In genomic region chr1:153549536-153550199, GRCm38 (mm10) we compare ENCODE assay signal across 8 mouse cellular contexts. TPM values are rescaled to one million over a fixed set of nuclear protein-coding genes. Genes with fewer than 3 reads are reported as not detected.
A peak's percentile ranks its signal among the peaks of the same experiment; 100 is the strongest.
DNase-seq lines count a peak whose midpoint lies in the region; ATAC-seq and TF ChIP-seq lines count a peak whose summit lies in the region.

Gene Npl, minus strand, starts transcription at chr1:153550045.

- H3K4me2 ChIP-seq in forebrain, embryonic 14.5 days (ENCODE audit: low read length), result peak within 1 kb of the TSS; percentile 62
- H3K4me2 ChIP-seq in heart, postnatal 0 days (ENCODE audit: low read depth, low read length), result peak within 1 kb of the TSS; percentile 91
- H3K4me2 ChIP-seq in liver, postnatal 0 days (ENCODE audit: low read depth, low read length), result peak within 1 kb of the TSS; percentile 77
- H3K4me2 ChIP-seq in neural tube, embryonic 13.5 days, result peak within 1 kb of the TSS; percentile 62

- ATAC-seq in forebrain, embryonic 14.5 days, result peak; percentile 95
- ATAC-seq in heart, postnatal 0 days (ENCODE audit: insufficient read depth, low read depth), result peak; percentile 90
- ATAC-seq in liver, postnatal 0 days, result peak; percentile 89
- peak; percentile 93 for ATAC-seq in neural tube, embryonic 13.5 days (ENCODE audit: low read depth)

- H3K79me2 ChIP-seq in C2C12 (ENCODE audit: control insufficient read depth, insufficient read depth), result no peaks in the 10 kb centered on the region

- H3K4me1 ChIP-seq in brown adipose tissue, adult 24 weeks (ENCODE audit: control insufficient read depth, insufficient read depth, insufficient read length, low read length), result no peaks in the 10 kb centered on the region; the same call in 1 of the 2 replicates
- H3K4me1 ChIP-seq in forebrain, embryonic 14.5 days (ENCODE audit: control insufficient read depth, insufficient read depth, low read length), result 0 out of 2 replicates have a peak, but pooled peaks cover 5% of the 10 kb centered on the region
- H3K4me1 ChIP-seq in heart, postnatal 0 days (ENCODE audit: control insufficient read depth, insufficient read depth), result no peaks in the 10 kb centered on the region
- H3K4me1 ChIP-seq in liver, postnatal 0 days (ENCODE audit: insufficient read depth), result no peaks in the 10 kb centered on the region
- H3K4me1 ChIP-seq in neural tube, embryonic 13.5 days (replicated peaks), result peaks cover 6% of the 10 kb centered on the region

- 6% methylated on average over 29 of the region's 29 CpGs for WGBS in forebrain, embryonic 14.5 days
- WGBS in heart, postnatal 0 days, result 5% methylated on average over 29 of the region's 29 CpGs
- 7% methylated on average over 29 of the region's 29 CpGs for WGBS in liver, postnatal 0 days (ENCODE audit: insufficient replicate concordance)
- 6% methylated on average over 29 of the region's 29 CpGs for WGBS in neural tube, embryonic 13.5 days

- no peak for TF ChIP-seq CTCF in C2C12 (IDR thresholded peaks at IDR 0.05; ENCODE audit: control insufficient read depth, insufficient read depth, insufficient read length)
- no peak for TF ChIP-seq CTCF in heart, postnatal 0 days (IDR thresholded peaks at IDR 0.05; ENCODE audit: low read depth)
- 0 out of 2 replicates have a peak, but pooled peaks have one; percentile 1 for TF ChIP-seq CTCF in liver, postnatal 0 days (IDR thresholded peaks at IDR 0.05; ENCODE audit: low read depth)

- no peak within 1 kb of the TSS for H3K4me3 ChIP-seq in C2C12 (ENCODE audit: insufficient read depth, poor library complexity, severe bottlenecking)
- peak within 1 kb of the TSS; percentile 62 for H3K4me3 ChIP-seq in brown adipose tissue, adult 24 weeks (ENCODE audit: insufficient read depth, low read depth, low read length)
- H3K4me3 ChIP-seq in forebrain, embryonic 14.5 days (ENCODE audit: low read depth, low read length), result peak within 1 kb of the TSS; percentile 40
- peak within 1 kb of the TSS; percentile 61 for H3K4me3 ChIP-seq in heart, postnatal 0 days (ENCODE audit: low read depth, low read length)
- peak within 1 kb of the TSS; percentile 47 for H3K4me3 ChIP-seq in liver, postnatal 0 days (ENCODE audit: low read depth, low read length)
- H3K4me3 ChIP-seq in neural tube, embryonic 13.5 days, result peak within 1 kb of the TSS; percentile 51

- H3K79me3 ChIP-seq in C2C12 (ENCODE audit: low read depth), result no peaks in the 10 kb centered on the region

- peak within 1 kb of the TSS; percentile 57 for H3K9ac ChIP-seq in forebrain, embryonic 14.5 days (ENCODE audit: low read length)
- peak within 1 kb of the TSS; percentile 55 for H3K9ac ChIP-seq in heart, postnatal 0 days (replicated peaks; ENCODE audit: low read depth, low read length)
- H3K9ac ChIP-seq in liver, postnatal 0 days (replicated peaks), result peak within 1 kb of the TSS; percentile 55
- peak within 1 kb of the TSS; percentile 75 for H3K9ac ChIP-seq in neural tube, embryonic 13.5 days

- DNase-seq in forebrain, embryonic 14.5 days (ENCODE audit: low spot score), result peak; percentile 81
- peak; percentile 51 for DNase-seq in heart, postnatal 0 days (ENCODE audit: low spot score)
- peak; percentile 78 to 88 for DNase-seq in kidney, postnatal 36 days
- peak; percentile 74 for DNase-seq in liver, postnatal 0 days
- DNase-seq in testis, postnatal 10 days (ENCODE audit: low spot score), result peak; percentile 88

- no peak for TF ChIP-seq EP300 in heart, postnatal 0 days (IDR thresholded peaks at IDR 0.05; ENCODE audit: low read depth)
- no peak for TF ChIP-seq EP300 in liver, postnatal 0 days (IDR thresholded peaks at IDR 0.05; ENCODE audit: low read depth)

- H3ac ChIP-seq in C2C12 (ENCODE audit: control insufficient read depth, insufficient read length, low read depth), result peak within 1 kb of the TSS; percentile 41

- no peaks in the 10 kb centered on the region for H3K9me3 ChIP-seq in forebrain, embryonic 14.5 days (replicated peaks; ENCODE audit: control insufficient read depth, low read length)
- H3K9me3 ChIP-seq in heart, postnatal 0 days (replicated peaks; ENCODE audit: control insufficient read depth, low read length), result no peaks in the 10 kb centered on the region
- no peaks in the 10 kb centered on the region for H3K9me3 ChIP-seq in liver, postnatal 0 days (ENCODE audit: low read length)
- no peaks in the 10 kb centered on the region for H3K9me3 ChIP-seq in neural tube, embryonic 13.5 days

- H3K27ac ChIP-seq in brown adipose tissue, adult 24 weeks (replicated peaks; ENCODE audit: low read depth, low read length), result no peak within 1 kb of the TSS
- no peak within 1 kb of the TSS for H3K27ac ChIP-seq in forebrain, embryonic 14.5 days (ENCODE audit: low read depth, low read length)
- no peak within 1 kb of the TSS for H3K27ac ChIP-seq in heart, postnatal 0 days (ENCODE audit: low read depth)
- no peak within 1 kb of the TSS for H3K27ac ChIP-seq in liver, postnatal 0 days (ENCODE audit: low read depth)
- H3K27ac ChIP-seq in neural tube, embryonic 13.5 days (replicated peaks), result no peak within 1 kb of the TSS

- H3K27me3 ChIP-seq in C2C12 (ENCODE audit: control insufficient read depth, insufficient read depth, insufficient read length), result no peaks in the 10 kb centered on the region
- H3K27me3 ChIP-seq in forebrain, embryonic 14.5 days (replicated peaks; ENCODE audit: control insufficient read depth, insufficient read depth, low read length), result no peaks in the 10 kb centered on the region
- H3K27me3 ChIP-seq in heart, postnatal 0 days (ENCODE audit: control insufficient read depth, insufficient read depth, low read length), result no peaks in the 10 kb centered on the region
- H3K27me3 ChIP-seq in liver, postnatal 0 days (ENCODE audit: insufficient read depth, low read length), result no peaks in the 10 kb centered on the region
- no peaks in the 10 kb centered on the region for H3K27me3 ChIP-seq in neural tube, embryonic 13.5 days

- H3K36me3 ChIP-seq in C2C12 (ENCODE audit: control insufficient read depth, insufficient read depth), result no peaks in the 10 kb centered on the region
- H3K36me3 ChIP-seq in forebrain, embryonic 14.5 days (ENCODE audit: control insufficient read depth, insufficient read depth, low read length), result no peaks in the 10 kb centered on the region
- H3K36me3 ChIP-seq in heart, postnatal 0 days (replicated peaks; ENCODE audit: control insufficient read depth, insufficient read depth, low read length), result no peaks in the 10 kb centered on the region
- no peaks in the 10 kb centered on the region for H3K36me3 ChIP-seq in liver, postnatal 0 days (replicated peaks; ENCODE audit: insufficient read depth, low read length)
- no peaks in the 10 kb centered on the region for H3K36me3 ChIP-seq in neural tube, embryonic 13.5 days

TF ChIP-seq in C2C12, 6 proteins besides CTCF, POLR2A, EP300 and RAD21:
- TF ChIP-seq CEBPB (IDR thresholded peaks at IDR 0.05; ENCODE audit: low read depth), result no peak
- no peak for TF ChIP-seq MYOD1 (IDR thresholded peaks at IDR 0.05; ENCODE audit: control insufficient read depth, insufficient read length, low read depth)
- TF ChIP-seq MAX (IDR thresholded peaks at IDR 0.05), result no peak
- no peak for TF ChIP-seq MYOG (IDR thresholded peaks at IDR 0.05; ENCODE audit: control insufficient read depth, extremely low read depth, insufficient read length)
- TF ChIP-seq USF1 (IDR thresholded peaks at IDR 0.05; ENCODE audit: low read depth), result no peak
- TF ChIP-seq FOSL1 (IDR thresholded peaks at IDR 0.05; ENCODE audit: insufficient read depth, low read length, poor library complexity, severe bottlenecking), result no peak

RNA-seq across cellular contexts. Expression of gene Npl, which starts in this region (rescaled TPM):
- 0.26 TPM for polyA plus RNA-seq in C2C12 (2012; fragmentation: generic; extraction: Trizol)
- polyA plus RNA-seq in brown adipose tissue, adult 24 weeks (2012; ENCODE audit: insufficient read depth, insufficient read length, missing spikeins), result 1.2 and 1.5 TPM in 2 replicates
- polyA plus RNA-seq in forebrain, embryonic 14.5 days (2014; fragmentation: Nextera tagmentation; extraction: Ambion mirVana), result 9.8 and 10.1 TPM in 2 replicates
- 0.57 and 2.9 TPM in 2 replicates for total RNA-seq in heart, postnatal 0 days (2014; rRNA removed; ENCODE audit: low replicate concordance)
- polyA plus RNA-seq in heart, postnatal 0 days (2015; fragmentation: Nextera tagmentation; extraction: Ambion mirVana), result 3.1 and 3.2 TPM in 2 replicates
- polyA plus RNA-seq in liver, postnatal 0 days (2015; fragmentation: Nextera tagmentation; extraction: Ambion mirVana), result 6.8 TPM in 2 replicates
- polyA plus RNA-seq in neural tube, embryonic 13.5 days (2015; fragmentation: Nextera tagmentation; extraction: Ambion mirVana), result 14.9 and 16.9 TPM in 2 replicates
